In genomic region chr15:99033498-99034270, GRCm38 (mm10) we compare ENCODE assay signal across 11 mouse cellular contexts. TPM values are rescaled to one million over a fixed set of nuclear protein-coding genes. Genes with fewer than 3 reads are reported as not detected.
A peak's percentile ranks its signal among the peaks of the same experiment; 100 is the strongest.
DNase-seq lines count a peak whose midpoint lies in the region; ATAC-seq and TF ChIP-seq lines count a peak whose summit lies in the region.
"Had no signal": no experiment of that assay in that cellular context is flagged by ENCODE, and none has a peak within 500 bp of the region (broad histone marks: within the 10 kb centered on the region; RNA-seq: fewer than 3 reads in every experiment).

No protein-coding gene starts in this region.

- ATAC-seq in limb, embryonic 12.5 days (ENCODE audit: insufficient number of reproducible peaks, insufficient read depth, low FRiP score, low TSS enrichment, low read depth): no peak
- ATAC-seq: forebrain, embryonic 14.5 days; midbrain, embryonic 13.5 days had no signal

- 83% methylated on average over 7 of the region's 7 CpGs for WGBS in limb, embryonic 12.5 days
- 93% methylated on average over 7 of the region's 7 CpGs for WGBS in limb, embryonic 10.5 days
- WGBS in macrophage (ENCODE audit: missing documents): 13% methylated on average over 3 of the region's 7 CpGs

- H3K4me2 ChIP-seq in limb, embryonic 12.5 days: peak overlapping the region; percentile 69; the same call in 1 of the 2 replicates

- intact Hi-C loops in gastrocnemius, adult 2 months (cut with DNase I): no loop called here

- peak; percentile 82 for DNase-seq in adrenal gland, adult 2 months
- no peak for DNase-seq in adrenal gland, adult 18-20 months (ENCODE audit: low spot score in 2 of 2)
- DNase-seq in limb, embryonic 10.5 days (ENCODE audit: low spot score): no peak
- DNase-seq in layer of hippocampus, adult 11-12 months (ENCODE audit: low spot score): no peak
- no peak for DNase-seq in gastrocnemius, adult 2 months
- DNase-seq: kidney, postnatal 4 days had no signal

- H3K9me3 ChIP-seq in limb, embryonic 12.5 days: no peaks in the 10 kb centered on the region
- no peaks in the 10 kb centered on the region for H3K9me3 ChIP-seq in limb, embryonic 10.5 days (replicated peaks)
- H3K9me3 ChIP-seq: midbrain, embryonic 13.5 days had no signal

- H3K9ac ChIP-seq in limb, embryonic 12.5 days (replicated peaks): no peak overlapping the region
- H3K9ac ChIP-seq: midbrain, embryonic 13.5 days had no signal

- TF ChIP-seq CTCF in gastrocnemius, adult 2 months (IDR thresholded peaks at IDR 0.05): no peak

- H3K27me3 ChIP-seq in limb, embryonic 12.5 days: no peaks in the 10 kb centered on the region
- H3K27me3 ChIP-seq in limb, embryonic 10.5 days (ENCODE audit: low read depth, poor library complexity, severe bottlenecking): no peaks in the 10 kb centered on the region

- no peak overlapping the region for H3K4me3 ChIP-seq in limb, embryonic 12.5 days (replicated peaks)
- no peak overlapping the region for H3K4me3 ChIP-seq in limb, embryonic 10.5 days
- H3K4me3 ChIP-seq in brown adipose tissue, adult 24 weeks (ENCODE audit: insufficient read depth, low read depth, low read length): no peak overlapping the region
- H3K4me3 ChIP-seq in macrophage (ENCODE audit: inconsistent target): peak overlapping the region; percentile 98
- H3K4me3 ChIP-seq in gastrocnemius, adult 2 months: no peak overlapping the region
- H3K4me3 ChIP-seq: midbrain, embryonic 13.5 days had no signal

- no peak overlapping the region for H3K27ac ChIP-seq in limb, embryonic 12.5 days
- no peak overlapping the region for H3K27ac ChIP-seq in limb, embryonic 10.5 days
- 0 out of 2 replicates have a peak overlapping the region, but pooled peaks have one; percentile 20 for H3K27ac ChIP-seq in brown adipose tissue, adult 24 weeks (replicated peaks; ENCODE audit: low read depth, low read length)
- H3K27ac ChIP-seq in macrophage: peak overlapping the region; percentile 98
- H3K27ac ChIP-seq in gastrocnemius, adult 2 months: no peak overlapping the region
- H3K27ac ChIP-seq: midbrain, embryonic 13.5 days had no signal

- peaks cover 30% of the 10 kb centered on the region for H3K4me1 ChIP-seq in limb, embryonic 12.5 days (replicated peaks)
- H3K4me1 ChIP-seq in limb, embryonic 10.5 days: peaks cover 41% of the 10 kb centered on the region
- H3K4me1 ChIP-seq in brown adipose tissue, adult 24 weeks (ENCODE audit: control insufficient read depth, insufficient read depth, insufficient read length, low read length): 0 out of 2 replicates have a peak, but pooled peaks cover 2% of the 10 kb centered on the region

- H3K36me3 ChIP-seq in limb, embryonic 12.5 days: peaks cover 37% of the 10 kb centered on the region
- H3K36me3 ChIP-seq in limb, embryonic 10.5 days: peaks cover 49% of the 10 kb centered on the region
- peaks cover 24% of the 10 kb centered on the region; the same call in 1 of the 2 replicates for H3K36me3 ChIP-seq in macrophage (ENCODE audit: inconsistent target)

- peaks cover 60% of the 10 kb centered on the region for H3K79me2 ChIP-seq in macrophage (ENCODE audit: inconsistent target)

RNA-seq across cellular contexts. Expression of gene Tuba1c, which starts 4.0 kb away (rescaled TPM):
- total RNA-seq in adrenal gland, adult 2 months (2021): 100 to 1,000 TPM; 270 to 284 TPM
- polyA plus RNA-seq in adrenal gland, adult 2 months (2012; rRNA removed): 205 and 318 TPM in 2 replicates
- 100 to 1,000 TPM; 235 to 284 TPM for total RNA-seq in adrenal gland, adult 18-20 months (2021)
- 128 and 135 TPM in 2 replicates for polyA plus RNA-seq in limb, embryonic 12.5 days (2016; fragmentation: Nextera tagmentation; extraction: Ambion mirVana)
- 133 and 138 TPM in 2 replicates for polyA plus RNA-seq in limb, embryonic 10.5 days (2016; fragmentation: Nextera tagmentation; extraction: Ambion mirVana)
- polyA plus RNA-seq in brown adipose tissue, adult 24 weeks (2012; ENCODE audit: insufficient read depth, insufficient read length, missing spikeins): 10.3 and 28.1 TPM in 2 replicates
- total RNA-seq in macrophage (2018; cell fraction: chromatin; rRNA removed): 100 to 1,000 TPM in 10 of 26 experiments, 10 to 100 TPM in 16; 29.8 to 187 (median 71.5) TPM
- 100 to 1,000 TPM; 160 to 470 (median 218) TPM for total RNA-seq in macrophage (2018; cell fraction: cytosol; rRNA removed)
- total RNA-seq in macrophage (2018; cell fraction: nucleus; rRNA removed): 100 to 1,000 TPM in 18 of 26 experiments, 10 to 100 TPM in 8; 64.8 to 241 (median 115) TPM
- polyA plus RNA-seq in macrophage (2018): 112 to 385 TPM (median 315 TPM) in 3 replicates
- total RNA-seq in gastrocnemius, adult 2 months (2021): 1 to 10 TPM; 7.1 to 7.7 TPM

RNA-seq across cellular contexts. Expression of gene Prph, which starts 21.3 kb away (rescaled TPM):
- total RNA-seq in adrenal gland, adult 2 months (2021): under 1 TPM; 0.43 to 0.86 TPM
- polyA plus RNA-seq in adrenal gland, adult 2 months (2012; rRNA removed): 2.4 and 8.5 TPM in 2 replicates
- under 1 TPM; 0.51 to 0.56 TPM for total RNA-seq in adrenal gland, adult 18-20 months (2021)
- 0.19 and 5.1 TPM in 2 replicates for polyA plus RNA-seq in limb, embryonic 12.5 days (2016; fragmentation: Nextera tagmentation; extraction: Ambion mirVana)
- polyA plus RNA-seq in limb, embryonic 10.5 days (2016; fragmentation: Nextera tagmentation; extraction: Ambion mirVana): 0.16 TPM in 1 of 2 replicates, not detected in the other
- polyA plus RNA-seq in brown adipose tissue, adult 24 weeks (2012; ENCODE audit: insufficient read depth, insufficient read length, missing spikeins): not detected in 2 replicates
- not detected for total RNA-seq in macrophage (2018; cell fraction: chromatin; rRNA removed)
- under 1 TPM in 3 of 26 experiments, not detected in 23; 0.07 to 0.45 (median 0.10) TPM for total RNA-seq in macrophage (2018; cell fraction: cytosol; rRNA removed)
- 1 to 10 TPM in 1 of 26 experiments, not detected in 25; 2.5 TPM for total RNA-seq in macrophage (2018; cell fraction: nucleus; rRNA removed)
- polyA plus RNA-seq in macrophage (2018): 0.07 TPM in 1 of 3 replicates, not detected in the others
- total RNA-seq in gastrocnemius, adult 2 months (2021): 1 to 10 TPM in 1 of 2 experiments, under 1 TPM in 1; 0.31 to 1.2 TPM

RNA-seq across cellular contexts. Expression of gene Troap, which starts 40.7 kb away (rescaled TPM):
- total RNA-seq in adrenal gland, adult 2 months (2021): under 1 TPM; 0.73 to 0.78 TPM
- 2.8 and 5.2 TPM in 2 replicates for polyA plus RNA-seq in adrenal gland, adult 2 months (2012; rRNA removed)
- not detected for total RNA-seq in adrenal gland, adult 18-20 months (2021)
- 39.5 and 47.1 TPM in 2 replicates for polyA plus RNA-seq in limb, embryonic 12.5 days (2016; fragmentation: Nextera tagmentation; extraction: Ambion mirVana)
- polyA plus RNA-seq in limb, embryonic 10.5 days (2016; fragmentation: Nextera tagmentation; extraction: Ambion mirVana): 54.8 and 56.2 TPM in 2 replicates
- polyA plus RNA-seq in brown adipose tissue, adult 24 weeks (2012; ENCODE audit: insufficient read depth, insufficient read length, missing spikeins): not detected in 2 replicates
- total RNA-seq in macrophage (2018; cell fraction: chromatin; rRNA removed): 10 to 100 TPM in 3 of 26 experiments, 1 to 10 TPM in 22, under 1 TPM in 1; 1.00 to 24.6 (median 3.1) TPM
- total RNA-seq in macrophage (2018; cell fraction: cytosol; rRNA removed): 1 to 10 TPM in 7 of 26 experiments, under 1 TPM in 18, not detected in 1; 0.08 to 2.0 (median 0.55) TPM
- total RNA-seq in macrophage (2018; cell fraction: nucleus; rRNA removed): 10 to 100 TPM in 1 of 26 experiments, 1 to 10 TPM in 18, under 1 TPM in 5, not detected in 2; 0.35 to 12.5 (median 1.5) TPM
- polyA plus RNA-seq in macrophage (2018): 2.4 to 2.6 TPM in 2 of 3 replicates, not detected in the other
- not detected for total RNA-seq in gastrocnemius, adult 2 months (2021)

RNA-seq across cellular contexts. Expression of gene C1ql4, which starts 53.9 kb away (rescaled TPM):
- total RNA-seq in adrenal gland, adult 2 months (2021): not detected
- not detected in 2 replicates for polyA plus RNA-seq in adrenal gland, adult 2 months (2012; rRNA removed)
- total RNA-seq in adrenal gland, adult 18-20 months (2021): not detected
- 0.19 TPM in 1 of 2 replicates, not detected in the other for polyA plus RNA-seq in limb, embryonic 12.5 days (2016; fragmentation: Nextera tagmentation; extraction: Ambion mirVana)
- polyA plus RNA-seq in limb, embryonic 10.5 days (2016; fragmentation: Nextera tagmentation; extraction: Ambion mirVana): 0.15 and 0.23 TPM in 2 replicates
- polyA plus RNA-seq in brown adipose tissue, adult 24 weeks (2012; ENCODE audit: insufficient read depth, insufficient read length, missing spikeins): not detected in 2 replicates
- not detected for total RNA-seq in macrophage (2018; cell fraction: chromatin; rRNA removed)
- total RNA-seq in macrophage (2018; cell fraction: cytosol; rRNA removed): not detected
- not detected for total RNA-seq in macrophage (2018; cell fraction: nucleus; rRNA removed)
- not detected in 3 replicates for polyA plus RNA-seq in macrophage (2018)
- total RNA-seq in gastrocnemius, adult 2 months (2021): not detected
- polyA plus RNA-seq: forebrain, embryonic 14.5 days had no signal

RNA-seq across cellular contexts. Expression of gene Dnajc22, which starts 59.3 kb away (rescaled TPM):
- 1 to 10 TPM; 3.2 to 4.4 TPM for total RNA-seq in adrenal gland, adult 2 months (2021)
- polyA plus RNA-seq in adrenal gland, adult 2 months (2012; rRNA removed): 0.29 and 0.31 TPM in 2 replicates
- 1 to 10 TPM; 2.5 to 8.4 TPM for total RNA-seq in adrenal gland, adult 18-20 months (2021)
- 1.2 and 1.7 TPM in 2 replicates for polyA plus RNA-seq in limb, embryonic 12.5 days (2016; fragmentation: Nextera tagmentation; extraction: Ambion mirVana)
- polyA plus RNA-seq in limb, embryonic 10.5 days (2016; fragmentation: Nextera tagmentation; extraction: Ambion mirVana): 1.4 and 2.1 TPM in 2 replicates
- polyA plus RNA-seq in brown adipose tissue, adult 24 weeks (2012; ENCODE audit: insufficient read depth, insufficient read length, missing spikeins): 6.8 and 9.6 TPM in 2 replicates
- total RNA-seq in macrophage (2018; cell fraction: chromatin; rRNA removed): not detected
- total RNA-seq in macrophage (2018; cell fraction: cytosol; rRNA removed): not detected
- total RNA-seq in macrophage (2018; cell fraction: nucleus; rRNA removed): not detected
- not detected in 3 replicates for polyA plus RNA-seq in macrophage (2018)
- total RNA-seq in gastrocnemius, adult 2 months (2021): not detected

Comparison
In these comparisons a context has a peak if more than half of its experiments do, and no peak if none do; other contexts are left out.
1. H3K27ac ChIP-seq: peak in brown adipose tissue, adult 24 weeks (single experiment) and macrophage (single experiment); none in limb, embryonic 12.5 days (single experiment), limb, embryonic 10.5 days (single experiment) and gastrocnemius, adult 2 months (single experiment).